Mouse (Mus musculus): Measurements from ENCODE around the gene Fem1a.

The Fem1a gene

GRCm38 (mm10) chr17:56256239-56256881, at the start of gene Fem1a:
Gene Fem1a, plus strand, starts transcription at chr17:56256810.
- peak; percentile 98 for DNase-seq (ENCODE audit: low spot score)

- no peak for DNase-seq (ENCODE audit: low spot score)
Measured at GRCm38 (mm10) chr17:56206986-56207674, 49.5 kb upstream of the Fem1a start.

- DNase-seq (ENCODE audit: low spot score) = no peak
Measured at GRCm38 (mm10) chr17:56207963-56208530, 48.6 kb upstream of the Fem1a start.

GRCm38 (mm10) chr17:56208821-56209220, 47.8 kb upstream of the Fem1a start:
- DNase-seq (ENCODE audit: low spot score) = no peak

- no peak for DNase-seq (ENCODE audit: low spot score)
Measured at GRCm38 (mm10) chr17:56211090-56211489, 45.5 kb upstream of the Fem1a start.

- no peak for DNase-seq (ENCODE audit: low spot score)
Measured at GRCm38 (mm10) chr17:56212676-56213075, 43.9 kb upstream of the Fem1a start.

GRCm38 (mm10) chr17:56214229-56214628, 42.4 kb upstream of the Fem1a start:
- no peak for DNase-seq (ENCODE audit: low spot score)

GRCm38 (mm10) chr17:56217670-56218069, 38.9 kb upstream of the Fem1a start:
- no peak for DNase-seq (ENCODE audit: low spot score)

GRCm38 (mm10) chr17:56218377-56219191, 38.0 kb upstream of the Fem1a start, which contains the start of gene Dpp9:
Gene Dpp9, minus strand, starts transcription at chr17:56218905.
- peak; percentile 75 for DNase-seq (ENCODE audit: low spot score)

- DNase-seq (ENCODE audit: low spot score) = no peak
Measured at GRCm38 (mm10) chr17:56219251-56219650, 37.4 kb upstream of the Fem1a start.

- no peak for DNase-seq (ENCODE audit: low spot score)
Measured at GRCm38 (mm10) chr17:56219805-56220204, 36.8 kb upstream of the Fem1a start.

GRCm38 (mm10) chr17:56224916-56225315, 31.7 kb upstream of the Fem1a start:
- DNase-seq (ENCODE audit: low spot score) = no peak

- DNase-seq (ENCODE audit: low spot score) = no peak
Measured at GRCm38 (mm10) chr17:56226566-56226965, 30.0 kb upstream of the Fem1a start.

GRCm38 (mm10) chr17:56229943-56230342, 26.7 kb upstream of the Fem1a start:
- DNase-seq (ENCODE audit: low spot score) = peak; percentile 62

- DNase-seq (ENCODE audit: low spot score) = no peak
Measured at GRCm38 (mm10) chr17:56233389-56233788, 23.2 kb upstream of the Fem1a start.

- no peak for DNase-seq (ENCODE audit: low spot score)
Measured at GRCm38 (mm10) chr17:56233818-56234469, 22.7 kb upstream of the Fem1a start.

GRCm38 (mm10) chr17:56241541-56242401, 14.8 kb upstream of the Fem1a start:
- peak; percentile 50 for DNase-seq (ENCODE audit: low spot score)

- DNase-seq (ENCODE audit: low spot score) = no peak
Measured at GRCm38 (mm10) chr17:56245608-56246007, 11.0 kb upstream of the Fem1a start.

GRCm38 (mm10) chr17:56251136-56251829, 5.3 kb upstream of the Fem1a start:
- peak; percentile 65 for DNase-seq (ENCODE audit: low spot score)

GRCm38 (mm10) chr17:56254695-56255094, 1.9 kb upstream of the Fem1a start:
- DNase-seq (ENCODE audit: low spot score) = no peak

Data from layer of hippocampus, adult 9-10 months (tissue).